ENCODE assay signal across 10 mouse cellular contexts in the genomic region with DNA sequence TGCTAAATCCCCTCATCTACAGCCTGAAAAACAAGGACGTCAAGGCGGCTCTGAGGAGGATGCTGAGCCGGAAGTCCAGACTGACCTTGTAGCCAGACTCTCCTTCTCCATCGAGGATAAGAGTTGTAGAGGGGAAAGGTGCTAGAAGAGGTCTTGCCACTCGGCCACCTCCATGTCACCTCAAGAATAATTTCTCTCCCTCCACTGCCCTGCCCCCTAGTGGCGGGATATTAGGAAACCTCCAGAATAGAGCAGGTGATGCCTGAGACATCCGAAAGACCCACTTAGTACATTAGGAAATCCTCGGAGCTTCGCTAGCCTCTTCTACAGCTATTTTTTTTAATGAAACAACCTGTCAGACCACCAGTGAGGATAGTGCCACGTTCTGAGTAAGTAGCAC. TPM values are rescaled to one million over a fixed set of nuclear protein-coding genes. Genes with fewer than 3 reads are reported as not detected.
A peak's percentile ranks its signal among the peaks of the same experiment; 100 is the strongest.
DNase-seq lines count a peak whose midpoint lies in the region; ATAC-seq lines count a peak whose summit lies in the region.
"Had no signal": no experiment of that assay in that cellular context is flagged by ENCODE, and none has a peak within 500 bp of the region (broad histone marks: within the 10 kb centered on the region; RNA-seq: fewer than 3 reads in every experiment).

No protein-coding gene starts in this region.

- H3K4me3 ChIP-seq in hindbrain, embryonic 10.5 days: no peak overlapping the region
- H3K4me3 ChIP-seq in hindbrain, embryonic 16.5 days (ENCODE audit: low read length): no peak overlapping the region
- H3K4me3 ChIP-seq: embryonic facial prominence, embryonic 12.5 days had no signal

- peak; percentile 27 for DNase-seq in hindbrain, embryonic 10.5 days (ENCODE audit: low spot score)
- peak; percentile 40 for DNase-seq in urinary bladder, postnatal 25 days (ENCODE audit: low spot score)
- DNase-seq in urinary bladder, adult 2 months (ENCODE audit: low spot score): no peak
- peak; percentile 24 for DNase-seq in c-Kit-positive CD71-positive TER-119-positive erythroid progenitor cells, embryonic 14.5 days (ENCODE audit: low spot score)
- DNase-seq in mesoderm, embryonic 11.5 days (ENCODE audit: low read depth, low spot score): peak; percentile 28
- DNase-seq in thymus, postnatal 4 days: peak; percentile 79

- no peak for ATAC-seq in hindbrain, embryonic 16.5 days
- peak; percentile 61 for ATAC-seq in granulocyte monocyte progenitor cell, adult 5-6 weeks (replicated peaks; ENCODE audit: poor library complexity, severe bottlenecking)

- H3K27me3 ChIP-seq in hindbrain, embryonic 10.5 days (ENCODE audit: insufficient read depth, poor library complexity, severe bottlenecking): no peaks in the 10 kb centered on the region
- no peaks in the 10 kb centered on the region for H3K27me3 ChIP-seq in hindbrain, embryonic 16.5 days (replicated peaks; ENCODE audit: control insufficient read depth, insufficient read depth, low read length)
- H3K27me3 ChIP-seq: embryonic facial prominence, embryonic 12.5 days had no signal

- H3K4me2 ChIP-seq in hindbrain, embryonic 16.5 days (ENCODE audit: low read length): no peak overlapping the region
- H3K4me2 ChIP-seq: embryonic facial prominence, embryonic 12.5 days had no signal

- H3K9ac ChIP-seq in hindbrain, embryonic 16.5 days (ENCODE audit: low read depth, low read length): no peak overlapping the region
- H3K9ac ChIP-seq: embryonic facial prominence, embryonic 12.5 days had no signal

- H3K4me1 ChIP-seq in hindbrain, embryonic 10.5 days (replicated peaks): no peaks in the 10 kb centered on the region
- no peaks in the 10 kb centered on the region for H3K4me1 ChIP-seq in hindbrain, embryonic 16.5 days (ENCODE audit: control insufficient read depth, insufficient read depth, low read depth, low read length)
- H3K4me1 ChIP-seq: embryonic facial prominence, embryonic 12.5 days had no signal

- H3K27ac ChIP-seq in hindbrain, embryonic 10.5 days: no peak overlapping the region
- no peak overlapping the region for H3K27ac ChIP-seq in hindbrain, embryonic 16.5 days (ENCODE audit: low read depth, low read length)
- H3K27ac ChIP-seq: embryonic facial prominence, embryonic 12.5 days had no signal

- WGBS in hindbrain, embryonic 10.5 days: 56% methylated on average over 10 of the region's 10 CpGs
- WGBS in hindbrain, embryonic 16.5 days: 60% methylated on average over 10 of the region's 10 CpGs

- no peaks in the 10 kb centered on the region for H3K36me3 ChIP-seq in hindbrain, embryonic 10.5 days
- no peaks in the 10 kb centered on the region for H3K36me3 ChIP-seq in hindbrain, embryonic 16.5 days (ENCODE audit: control insufficient read depth, insufficient read depth, low read length)
- H3K36me3 ChIP-seq: embryonic facial prominence, embryonic 12.5 days had no signal

- no peaks in the 10 kb centered on the region for H3K9me3 ChIP-seq in hindbrain, embryonic 10.5 days
- H3K9me3 ChIP-seq in hindbrain, embryonic 16.5 days (ENCODE audit: control insufficient read depth, low read length): no peaks in the 10 kb centered on the region
- H3K9me3 ChIP-seq: embryonic facial prominence, embryonic 12.5 days had no signal

RNA-seq across cellular contexts. Expression of a gene that starts 5.7 kb away (rescaled TPM):
- not detected in 2 replicates for polyA plus RNA-seq in hindbrain, embryonic 10.5 days (2016; fragmentation: Nextera tagmentation; extraction: Ambion mirVana)
- polyA plus RNA-seq in hindbrain, embryonic 16.5 days (2015; fragmentation: Nextera tagmentation; extraction: Ambion mirVana): not detected in 2 replicates
- 0.01 TPM in 1 of 2 replicates, not detected in the other for polyA plus RNA-seq in urinary bladder, adult 2 months (2012; rRNA removed)
- not detected in 2 replicates for total RNA-seq in granulocyte monocyte progenitor cell, adult 5-6 weeks (2014; fragmentation: Nextera tagmentation)
- total RNA-seq in granulocyte monocyte progenitor cell, adult 5-6 weeks (2017): not detected in 2 replicates
- total RNA-seq: layer of hippocampus, postnatal 14 days had no signal
- polyA plus RNA-seq: embryonic facial prominence, embryonic 12.5 days had no signal

RNA-seq across cellular contexts. Expression of a gene that starts 7.1 kb away (rescaled TPM):
- polyA plus RNA-seq in hindbrain, embryonic 10.5 days (2016; fragmentation: Nextera tagmentation; extraction: Ambion mirVana): 0.22 and 0.48 TPM in 2 replicates
- not detected in 2 replicates for polyA plus RNA-seq in hindbrain, embryonic 16.5 days (2015; fragmentation: Nextera tagmentation; extraction: Ambion mirVana)
- not detected in 2 replicates for polyA plus RNA-seq in urinary bladder, adult 2 months (2012; rRNA removed)
- total RNA-seq in granulocyte monocyte progenitor cell, adult 5-6 weeks (2014; fragmentation: Nextera tagmentation): not detected in 2 replicates
- total RNA-seq in granulocyte monocyte progenitor cell, adult 5-6 weeks (2017): not detected in 2 replicates
- total RNA-seq: layer of hippocampus, postnatal 14 days had no signal
- polyA plus RNA-seq: embryonic facial prominence, embryonic 12.5 days had no signal

RNA-seq across cellular contexts. Expression of a gene that starts 16.8 kb away (rescaled TPM):
- polyA plus RNA-seq in hindbrain, embryonic 10.5 days (2016; fragmentation: Nextera tagmentation; extraction: Ambion mirVana): not detected in 2 replicates
- polyA plus RNA-seq in hindbrain, embryonic 16.5 days (2015; fragmentation: Nextera tagmentation; extraction: Ambion mirVana): not detected in 2 replicates
- polyA plus RNA-seq in urinary bladder, adult 2 months (2012; rRNA removed): not detected in 2 replicates
- total RNA-seq in granulocyte monocyte progenitor cell, adult 5-6 weeks (2014; fragmentation: Nextera tagmentation): not detected in 2 replicates
- total RNA-seq in granulocyte monocyte progenitor cell, adult 5-6 weeks (2017): not detected in 2 replicates

RNA-seq across cellular contexts. Expression of a gene that starts 23.0 kb away (rescaled TPM):
- not detected in 2 replicates for polyA plus RNA-seq in hindbrain, embryonic 10.5 days (2016; fragmentation: Nextera tagmentation; extraction: Ambion mirVana)
- polyA plus RNA-seq in hindbrain, embryonic 16.5 days (2015; fragmentation: Nextera tagmentation; extraction: Ambion mirVana): not detected in 2 replicates
- polyA plus RNA-seq in urinary bladder, adult 2 months (2012; rRNA removed): not detected in 2 replicates
- not detected in 2 replicates for total RNA-seq in granulocyte monocyte progenitor cell, adult 5-6 weeks (2014; fragmentation: Nextera tagmentation)
- total RNA-seq in granulocyte monocyte progenitor cell, adult 5-6 weeks (2017): not detected in 2 replicates
- total RNA-seq: layer of hippocampus, postnatal 14 days had no signal

RNA-seq across cellular contexts. Expression of a gene that starts 44.4 kb away (rescaled TPM):
- not detected in 2 replicates for polyA plus RNA-seq in hindbrain, embryonic 10.5 days (2016; fragmentation: Nextera tagmentation; extraction: Ambion mirVana)
- not detected in 2 replicates for polyA plus RNA-seq in hindbrain, embryonic 16.5 days (2015; fragmentation: Nextera tagmentation; extraction: Ambion mirVana)
- not detected in 2 replicates for polyA plus RNA-seq in urinary bladder, adult 2 months (2012; rRNA removed)
- total RNA-seq in granulocyte monocyte progenitor cell, adult 5-6 weeks (2014; fragmentation: Nextera tagmentation): not detected in 2 replicates
- not detected in 2 replicates for total RNA-seq in granulocyte monocyte progenitor cell, adult 5-6 weeks (2017)
- total RNA-seq: layer of hippocampus, postnatal 14 days had no signal
- polyA plus RNA-seq: embryonic facial prominence, embryonic 12.5 days had no signal
